Mouse (Mus musculus) forebrain, embryonic 16.5 days (tissue): Measurements from ENCODE around the gene Ggt5. TPM values are rescaled to one million over a fixed set of nuclear protein-coding genes. Genes with fewer than 3 reads are reported as not detected.

Experiments used
- ATAC-seq: fragments of 200-750 bp; cut with Nextera tagmentation; 2 replicates; pipeline ENCODE4 v1.8.0; 2017; ENCODE audit warnings: mild to moderate bottlenecking, moderate library complexity
- H3K27ac ChIP-seq: fragments of 300-500 bp; sonication (generic); 2 replicates; pipeline ENCODE4 v1.5.1; 2014; ENCODE audit warnings: low read length, control low read depth
- H3K27me3 ChIP-seq: fragments of 300-500 bp; sonication (generic); replicated peaks from 2 replicates; pipeline ENCODE4 v1.6.1; 2014; ENCODE audit warnings: low read length; ENCODE audit not compliant: control insufficient read depth, insufficient read depth
- H3K36me3 ChIP-seq: fragments of 300-500 bp; sonication (generic); 2 replicates; pipeline ENCODE4 v1.6.1; 2014; ENCODE audit not compliant: control insufficient read depth, insufficient read depth
- H3K4me1 ChIP-seq: fragments of 300-500 bp; sonication (generic); replicated peaks from 2 replicates; pipeline ENCODE4 v1.6.1; 2014; ENCODE audit warnings: low read length; ENCODE audit not compliant: control insufficient read depth, insufficient read depth
- H3K4me2 ChIP-seq: fragments of 300-500 bp; sonication (generic); 2 replicates; pipeline ENCODE4 v1.6.1; 2014; ENCODE audit warnings: mild to moderate bottlenecking, low read length, control low read depth
- H3K4me3 ChIP-seq: fragments of 300-500 bp; sonication (generic); replicated peaks from 2 replicates; pipeline ENCODE4 v1.5.1; 2014; ENCODE audit warnings: mild to moderate bottlenecking, low read length, control low read depth
- H3K9ac ChIP-seq: fragments of 300-500 bp; sonication (generic); replicated peaks from 2 replicates; pipeline ENCODE4 v1.6.1; 2014; ENCODE audit warnings: low read depth, low read length, control low read depth
- H3K9me3 ChIP-seq: fragments of 300-500 bp; sonication (generic); 2 replicates; pipeline ENCODE4 v1.6.1; 2016; ENCODE audit warnings: low read length; ENCODE audit not compliant: control insufficient read depth
- WGBS: fragments of 180-500 bp; shearing (Covaris S2); extraction: QIAGEN DNeasy Blood & Tissue Kit; methylation state at CpG from one replicate; pipeline ENCODE4 v1.1.7; 2014; 5-methylcytosine and 5-hydroxymethylcytosine counted together
- polyA plus RNA-seq: library from polyadenylated mRNA; unstranded; fragments of >200 nt; fragmentation: Nextera tagmentation; extraction: Ambion mirVana; gene quantifications from 2 replicates; pipeline ENCODE4 v1.2.1, GENCODE M21; 2015

Ggt5 gene
- polyA plus RNA-seq, 1 experiment from 2014 or later = 3.7 TPM

DNA sequence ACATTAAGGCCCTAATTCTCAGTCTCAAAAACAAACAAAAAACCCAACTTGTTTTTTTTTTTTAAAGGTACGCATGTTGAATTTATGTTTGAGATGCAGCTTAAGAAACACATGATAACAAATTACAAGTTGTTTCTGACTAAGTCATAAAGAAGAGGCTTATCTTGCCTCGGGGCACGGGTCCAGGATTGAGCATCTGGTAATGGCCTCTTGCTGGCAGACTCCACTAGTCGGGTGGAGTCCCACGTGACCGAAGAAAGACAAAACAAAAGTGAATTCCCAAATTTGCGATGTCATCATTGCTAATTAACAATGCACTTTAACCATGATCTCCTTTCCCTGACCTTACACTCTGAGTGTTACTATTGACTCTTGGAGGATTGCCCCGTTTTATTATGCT is 6.8 kb downstream of the Ggt5 start:
- Histone ChIP-seq H3K4me3 (no peak overlapping the region), H3K36me3 (no peaks in the 10 kb centered on the region), H3K27me3 (no peaks in the 10 kb centered on the region), H3K4me2 (no peak overlapping the region), H3K9ac (no peak overlapping the region), H3K9me3 (no peaks in the 10 kb centered on the region), H3K4me1 (no peaks in the 10 kb centered on the region), H3K27ac (no peak overlapping the region)
- WGBS = 74% methylated on average over 8 of the region's 8 CpGs
- no peak for ATAC-seq

DNA sequence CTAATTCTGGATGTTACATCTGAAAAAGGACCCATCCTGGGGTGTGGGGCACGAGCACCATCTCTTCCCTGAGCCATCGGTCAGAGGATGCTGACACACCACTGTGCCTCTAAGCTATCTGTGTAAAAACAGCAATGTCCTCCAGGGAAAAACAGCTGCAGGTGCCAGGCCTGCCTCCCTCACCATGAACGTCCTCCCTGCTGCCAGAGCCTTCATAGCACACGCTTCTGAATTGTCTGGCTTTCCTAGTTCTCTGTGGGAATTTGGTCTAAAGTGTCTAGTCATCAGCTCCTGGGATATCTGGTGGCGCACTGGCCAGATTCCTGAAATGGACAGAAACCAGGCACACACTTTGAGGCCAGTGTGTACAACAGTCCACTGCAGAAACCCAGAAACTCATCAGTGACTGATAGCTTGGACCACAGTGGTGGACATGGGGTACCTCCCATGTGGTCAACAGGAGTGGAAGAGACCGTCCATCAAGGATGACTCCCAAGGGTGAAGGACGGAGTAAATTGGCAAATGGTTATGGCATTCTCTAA is 11.1 kb downstream of the Ggt5 start:
- no peak overlapping the region for H3K4me3 ChIP-seq
- H3K27ac ChIP-seq = no peak overlapping the region
- no peaks in the 10 kb centered on the region for H3K9me3 ChIP-seq
- H3K4me1 ChIP-seq = no peaks in the 10 kb centered on the region
- WGBS = 87% methylated on average over 7 of the region's 7 CpGs
- no peak overlapping the region for H3K4me2 ChIP-seq
- H3K36me3 ChIP-seq = no peaks in the 10 kb centered on the region
- no peak overlapping the region for H3K9ac ChIP-seq
- no peaks in the 10 kb centered on the region for H3K27me3 ChIP-seq
- ATAC-seq = no peak

DNA sequence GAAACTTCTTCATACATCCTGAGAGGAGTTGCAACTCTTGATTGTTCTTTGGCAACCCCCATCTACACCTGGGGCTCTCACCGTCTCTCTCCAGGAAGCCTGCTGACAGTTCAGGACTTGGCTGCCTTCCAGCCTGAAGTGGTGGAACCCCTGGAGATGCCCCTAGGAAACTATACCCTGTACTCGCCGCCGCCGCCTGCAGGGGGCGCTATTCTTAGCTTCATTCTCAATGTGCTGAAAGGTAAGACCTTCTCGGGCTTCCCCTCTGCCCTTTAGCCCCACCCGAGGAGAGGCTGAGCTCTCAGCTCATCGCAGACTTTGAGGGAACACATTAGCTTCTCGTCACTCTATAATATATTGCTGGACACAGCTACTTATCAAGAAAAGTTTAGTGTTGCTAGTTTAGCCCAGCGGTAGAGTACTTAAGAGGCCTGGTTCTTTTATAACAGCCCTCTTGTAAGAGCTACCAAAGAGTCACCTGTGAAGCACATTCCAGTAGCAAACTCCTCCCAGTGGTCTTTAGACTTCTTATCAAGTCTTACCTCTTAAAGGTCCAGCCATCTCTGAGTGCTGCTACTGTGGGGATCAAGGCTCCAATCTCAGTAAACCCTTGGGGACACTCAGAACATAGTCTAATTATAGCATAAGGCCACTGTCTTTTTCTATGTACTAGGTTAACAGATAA is 16.2 kb downstream of the Ggt5 start:
- Histone ChIP-seq H3K9me3 (no peaks in the 10 kb centered on the region), H3K4me1 (no peaks in the 10 kb centered on the region), H3K4me3 (no peak overlapping the region), H3K9ac (no peak overlapping the region), H3K36me3 (no peaks in the 10 kb centered on the region), H3K4me2 (no peak overlapping the region), H3K27ac (no peak overlapping the region), H3K27me3 (no peaks in the 10 kb centered on the region)
- whole genome bisulfite sequencing = 41% methylated on average over 11 of the region's 11 CpGs
- ATAC-seq = no peak

DNA sequence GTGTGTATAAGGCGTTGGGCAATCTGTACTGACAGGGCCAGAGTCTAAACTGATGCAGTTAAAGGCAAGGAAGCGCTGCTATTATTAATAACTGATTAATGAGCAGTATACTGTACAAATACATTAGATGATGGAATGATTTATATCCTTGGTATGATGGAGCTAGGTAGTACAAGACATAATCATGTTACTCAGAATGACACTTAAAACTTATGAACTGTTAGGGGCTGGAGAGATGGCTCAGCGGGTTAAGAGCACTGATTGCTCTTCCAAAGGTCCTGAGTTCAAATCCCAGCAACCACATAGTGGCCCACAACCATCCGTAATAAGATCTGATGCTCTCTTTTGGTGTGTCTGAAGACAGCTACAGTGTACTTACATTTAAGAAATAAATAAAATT is 18.1 kb downstream of the Ggt5 start:
- H3K4me3 ChIP-seq = no peak overlapping the region
- H3K9me3 ChIP-seq = no peaks in the 10 kb centered on the region

DNA sequence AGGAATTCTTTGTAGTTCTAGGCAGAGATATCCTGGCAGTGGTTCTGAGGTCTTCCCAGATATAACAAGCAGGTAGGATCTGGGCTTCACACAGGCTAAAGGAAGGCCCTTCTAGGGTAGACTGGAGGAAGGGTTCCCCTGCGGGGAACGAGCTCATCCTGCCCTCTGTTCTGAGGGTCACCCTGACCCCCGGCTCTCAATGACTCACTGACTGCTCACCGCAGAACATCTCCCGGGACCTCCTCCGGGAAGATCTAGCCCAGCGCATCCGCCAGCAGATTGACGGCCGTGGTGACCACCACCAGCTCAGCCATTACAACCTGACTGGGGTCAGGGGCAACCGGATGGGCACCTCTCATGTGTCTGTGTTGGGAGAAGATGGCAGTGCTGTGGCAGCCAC is 19.8 kb downstream of the Ggt5 start:
- Histone ChIP-seq H3K4me3 (no peak overlapping the region), H3K27ac (no peak overlapping the region), H3K4me1 (no peaks in the 10 kb centered on the region), H3K4me2 (no peak overlapping the region), H3K27me3 (no peaks in the 10 kb centered on the region), H3K9ac (no peak overlapping the region), H3K36me3 (no peaks in the 10 kb centered on the region), H3K9me3 (no peaks in the 10 kb centered on the region)
- no peak for ATAC-seq
- 89% methylated on average over 11 of the region's 11 CpGs for WGBS

More for the DNA sequence above, 18.1 kb downstream of the Ggt5 start:
- ATAC-seq = no peak
- Histone ChIP-seq H3K36me3 (no peaks in the 10 kb centered on the region), H3K4me1 (no peaks in the 10 kb centered on the region), H3K9ac (no peak overlapping the region), H3K4me2 (no peak overlapping the region), H3K27ac (no peak overlapping the region), H3K27me3 (no peaks in the 10 kb centered on the region)
- WGBS = 89% methylated on average over 4 of the region's 4 CpGs

DNA sequence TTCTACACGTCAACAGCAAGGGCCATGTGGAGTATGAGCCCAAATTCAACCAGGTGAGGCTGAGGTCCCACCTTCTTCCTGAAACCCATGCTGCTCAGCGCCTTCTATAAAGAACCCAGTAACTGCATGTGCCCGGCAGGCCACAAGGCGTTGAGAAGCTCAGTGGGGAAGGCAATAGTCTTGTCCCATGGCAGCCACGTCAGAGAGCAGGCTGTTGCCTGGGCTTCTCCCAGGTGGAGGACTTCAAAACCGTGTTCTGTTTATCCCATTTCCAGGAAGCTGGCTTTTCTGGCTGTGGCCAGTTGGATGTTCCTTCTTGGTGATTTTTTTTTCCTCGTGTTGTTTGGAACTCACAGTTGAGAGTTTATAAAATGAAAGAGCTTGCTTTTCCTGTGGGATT is 21.3 kb downstream of the Ggt5 start:
- Histone ChIP-seq H3K4me3 (no peak overlapping the region), H3K4me2 (no peak overlapping the region), H3K27ac (no peak overlapping the region), H3K4me1 (no peaks in the 10 kb centered on the region), H3K36me3 (no peaks in the 10 kb centered on the region), H3K9ac (no peak overlapping the region), H3K9me3 (no peaks in the 10 kb centered on the region), H3K27me3 (no peaks in the 10 kb centered on the region)
- 68% methylated on average over 7 of the region's 7 CpGs for WGBS
- no peak for ATAC-seq

DNA sequence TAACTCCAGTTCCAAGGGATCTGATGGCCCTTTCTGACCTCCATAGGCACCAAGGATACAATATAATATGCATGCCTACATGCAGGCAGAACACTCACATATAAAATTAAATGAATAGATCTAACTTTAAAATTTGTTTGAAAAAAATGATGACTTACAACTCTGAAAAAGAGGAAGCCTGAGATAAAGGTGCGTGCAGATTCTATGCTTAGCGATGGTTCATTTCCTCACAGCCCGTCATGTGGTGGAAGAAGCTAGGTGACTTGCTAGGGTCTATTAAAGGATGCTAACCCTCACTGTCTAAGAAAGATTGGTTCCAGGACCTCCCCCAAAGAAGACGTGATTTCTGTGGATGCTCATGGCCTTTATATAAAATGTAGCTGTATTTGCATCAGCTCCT is 26.9 kb downstream of the Ggt5 start:
- Histone ChIP-seq H3K4me3 (no peak overlapping the region), H3K27me3 (no peaks in the 10 kb centered on the region), H3K4me1 (no peaks in the 10 kb centered on the region), H3K9me3 (no peaks in the 10 kb centered on the region), H3K36me3 (no peaks in the 10 kb centered on the region), H3K4me2 (no peak overlapping the region), H3K27ac (no peak overlapping the region), H3K9ac (no peak overlapping the region)
- WGBS = 90% methylated on average over 4 of the region's 4 CpGs
- no peak for ATAC-seq

DNA sequence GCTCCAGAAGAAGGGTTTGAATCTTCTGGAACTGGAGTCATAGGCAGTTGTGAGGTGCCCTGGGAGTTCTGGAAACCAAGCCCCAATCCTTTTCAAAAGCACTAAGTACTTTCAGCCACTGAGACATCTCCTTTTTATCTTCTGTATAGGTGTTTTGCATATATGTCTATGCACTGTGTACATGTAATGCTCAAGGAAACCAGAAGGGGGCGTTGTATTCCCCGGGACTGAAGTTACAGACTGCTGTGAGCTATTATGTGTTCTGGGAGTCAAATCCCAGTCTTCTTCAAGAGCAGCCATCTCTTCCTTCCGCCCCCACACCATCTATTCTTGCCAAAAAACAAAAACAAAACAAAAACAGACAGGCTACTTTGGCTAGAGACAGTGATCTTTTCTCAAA is 31.7 kb downstream of the Ggt5 start:
- H3K4me3 ChIP-seq = no peak overlapping the region
- H3K27ac ChIP-seq = no peak overlapping the region
- no peak for ATAC-seq
- H3K4me2 ChIP-seq = no peak overlapping the region
- no peaks in the 10 kb centered on the region for H3K27me3 ChIP-seq
- no peaks in the 10 kb centered on the region for H3K36me3 ChIP-seq
- no peak overlapping the region for H3K9ac ChIP-seq
- no peaks in the 10 kb centered on the region for H3K9me3 ChIP-seq
- no peaks in the 10 kb centered on the region for H3K4me1 ChIP-seq
- WGBS = 59% methylated on average over 3 of the region's 3 CpGs

DNA sequence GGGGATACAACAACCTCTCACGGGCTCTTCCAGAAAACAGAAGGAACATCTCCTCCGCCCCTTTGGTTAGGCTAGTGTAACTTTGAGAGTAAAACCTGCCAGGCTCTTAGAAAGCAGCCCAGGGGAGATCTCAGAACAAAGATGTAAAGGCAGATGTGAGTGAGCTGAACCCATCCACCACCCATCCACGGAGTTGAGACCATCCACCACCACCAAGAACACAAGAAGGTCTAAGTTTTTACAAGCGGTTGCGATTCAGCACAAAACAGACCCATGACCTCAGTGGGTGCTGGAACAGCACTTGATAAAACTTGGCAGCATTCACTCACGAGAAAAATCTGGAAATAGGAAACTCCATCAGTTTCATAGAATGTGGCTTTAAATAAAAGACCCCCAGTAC is 36.8 kb downstream of the Ggt5 start:
- no peak for ATAC-seq
- H3K9ac ChIP-seq = no peak overlapping the region
- no peaks in the 10 kb centered on the region for H3K4me1 ChIP-seq
- no peaks in the 10 kb centered on the region for H3K9me3 ChIP-seq
- H3K4me2 ChIP-seq = no peak overlapping the region
- no peak overlapping the region for H3K4me3 ChIP-seq
- H3K27ac ChIP-seq = no peak overlapping the region
- H3K36me3 ChIP-seq = no peaks in the 10 kb centered on the region
- 57% methylated on average over 6 of the region's 6 CpGs for WGBS
- no peaks in the 10 kb centered on the region for H3K27me3 ChIP-seq

DNA sequence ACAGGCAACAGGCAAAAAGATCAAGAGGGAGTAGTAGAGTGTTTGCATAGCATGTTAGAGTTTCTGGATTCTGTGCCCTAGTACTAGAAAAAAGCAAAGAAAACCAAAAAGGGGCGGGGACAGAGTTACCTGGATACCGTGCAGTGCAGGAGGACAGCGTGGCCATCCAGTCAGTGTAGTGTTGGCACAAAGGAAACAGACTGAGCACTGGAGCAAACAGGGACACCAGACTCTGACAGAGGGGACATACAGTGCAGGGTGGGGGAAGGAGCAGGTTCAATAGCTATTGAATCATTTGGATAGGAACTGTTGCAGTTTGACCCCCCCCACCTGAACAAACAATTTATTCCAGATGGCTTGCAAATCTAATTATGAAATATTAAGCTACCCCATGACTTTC is 37.9 kb downstream of the Ggt5 start:
- H3K4me3 ChIP-seq = no peak overlapping the region
- no peak for ATAC-seq
- H3K9ac ChIP-seq = no peak overlapping the region
- H3K4me1 ChIP-seq = no peaks in the 10 kb centered on the region
- WGBS = 69% methylated on average over 3 of the region's 3 CpGs
- H3K27me3 ChIP-seq = no peaks in the 10 kb centered on the region
- H3K36me3 ChIP-seq = no peaks in the 10 kb centered on the region
- H3K27ac ChIP-seq = no peak overlapping the region
- H3K9me3 ChIP-seq = no peaks in the 10 kb centered on the region
- no peak overlapping the region for H3K4me2 ChIP-seq
